Mouse (Mus musculus) liver, embryonic 14.5 days (tissue): ENCODE measurements around the gene Scamp5.

ENCODE experiments used
- CTCF ChIP-seq: IDR thresholded peaks from 2 replicates; pipeline ENCODE4 v1.5.1; 2016; ENCODE audit warnings: antibody characterized with exemption, low read depth, control low read depth
- EP300 ChIP-seq: IDR thresholded peaks from 2 replicates; pipeline ENCODE4 v1.6.1; 2016; ENCODE audit warnings: antibody characterized with exemption, low read depth

- TF ChIP-seq EP300 = no peak
- no peak for TF ChIP-seq CTCF
Measured at GRCm38 (mm10) chr9:57421688-57422111, 46.2 kb downstream of the Scamp5 start.
